Mouse (Mus musculus) kidney, adult 8-10 months (tissue): Measurements from ENCODE around the gene Hras.

Source experiments
- DNase-seq, 2 experiments: peaks; one replicate each; pipeline ENCODE4 v3.0.0; 2022

Hras gene

GRCm38 (mm10) chr7:141213605-141214235 is 19.9 kb upstream of the Hras start, which contains the start of gene Lmntd2:
Gene Lmntd2, minus strand, starts transcription at chr7:141214080.
- DNase-seq = no peak

- DNase-seq = no peak
These were observed 19.3 kb upstream of the Hras start for GRCm38 (mm10) chr7:141213133-141213532.

- DNase-seq = no peak
These were observed 16.9 kb upstream of the Hras start for GRCm38 (mm10) chr7:141210606-141211131.

GRCm38 (mm10) chr7:141210137-141210536 is 16.3 kb upstream of the Hras start:
- no peak for DNase-seq

GRCm38 (mm10) chr7:141209526-141209925 is 15.7 kb upstream of the Hras start:
- DNase-seq = no peak

- DNase-seq = no peak
These were observed 12.6 kb upstream of the Hras start for GRCm38 (mm10) chr7:141206182-141206937.

- DNase-seq = no peak
These were observed 11.7 kb upstream of the Hras start for GRCm38 (mm10) chr7:141205504-141205903.

- no peak for DNase-seq
These were observed 10.7 kb upstream of the Hras start for GRCm38 (mm10) chr7:141204546-141204945.

- DNase-seq = no peak
These were observed 4.3 kb upstream of the Hras start for GRCm38 (mm10) chr7:141198121-141198520.

GRCm38 (mm10) chr7:141196619-141197282 is 2.9 kb upstream of the Hras start:
- DNase-seq = no peak

GRCm38 (mm10) chr7:141195754-141196153 is 1.9 kb upstream of the Hras start:
- no peak for DNase-seq

GRCm38 (mm10) chr7:141194830-141195229 is 1.0 kb upstream of the Hras start:
- peak; percentile 91 to 94 for DNase-seq

GRCm38 (mm10) chr7:141194409-141194808 is 604 bp upstream of the Hras start:
- DNase-seq = no peak

- peak; percentile 40 to 41 for DNase-seq
These were observed 403 bp downstream of the Hras start for GRCm38 (mm10) chr7:141193348-141193856.

GRCm38 (mm10) chr7:141192776-141193347 is 943 bp downstream of the Hras start:
- no peak for DNase-seq

GRCm38 (mm10) chr7:141191796-141192685 is 1.8 kb downstream of the Hras start:
- no peak for DNase-seq

GRCm38 (mm10) chr7:141191036-141191435 is 2.8 kb downstream of the Hras start:
- DNase-seq = peak in 1 of 2 experiments; percentile 58

- DNase-seq = no peak
These were observed 3.6 kb downstream of the Hras start for GRCm38 (mm10) chr7:141190220-141190619.

- no peak for DNase-seq
These were observed 5.1 kb downstream of the Hras start for GRCm38 (mm10) chr7:141188733-141189132.

GRCm38 (mm10) chr7:141188194-141188593 is 5.6 kb downstream of the Hras start:
- DNase-seq = no peak

- peak; percentile 83 to 92 for DNase-seq
These were observed 17.6 kb downstream of the Hras start for GRCm38 (mm10) chr7:141176173-141176572.

GRCm38 (mm10) chr7:141175068-141175467 is 18.7 kb downstream of the Hras start:
- no peak for DNase-seq
